Mouse (Mus musculus) inflammation-experienced regulatory T-cells, adult 6 months (primary cell): ENCODE data around the gene Armh1. TPM values are rescaled to one million over a fixed set of nuclear protein-coding genes. Genes with fewer than 3 reads are reported as not detected.
A peak's percentile ranks its signal among the peaks of the same experiment; 100 is the strongest.
"Not testable (repeated sequence)": the region's sequence is repeated elsewhere in the genome, so short reads cannot be mapped to it uniquely, and the experiment has no call there.

ENCODE experiments used
- ATAC-seq: one replicate; pipeline ENCODE4 v1.8.0; 2017
- polyA plus RNA-seq, 3 experiments: library from polyadenylated mRNA; unstranded; fragments of 100-300 nt; shearing (Covaris generic); gene quantifications; one replicate each; pipeline ENCODE4 v1.2.1; 2017

Armh1 gene
- polyA plus RNA-seq, 3 experiments from 2014 or later = not detected

DNA sequence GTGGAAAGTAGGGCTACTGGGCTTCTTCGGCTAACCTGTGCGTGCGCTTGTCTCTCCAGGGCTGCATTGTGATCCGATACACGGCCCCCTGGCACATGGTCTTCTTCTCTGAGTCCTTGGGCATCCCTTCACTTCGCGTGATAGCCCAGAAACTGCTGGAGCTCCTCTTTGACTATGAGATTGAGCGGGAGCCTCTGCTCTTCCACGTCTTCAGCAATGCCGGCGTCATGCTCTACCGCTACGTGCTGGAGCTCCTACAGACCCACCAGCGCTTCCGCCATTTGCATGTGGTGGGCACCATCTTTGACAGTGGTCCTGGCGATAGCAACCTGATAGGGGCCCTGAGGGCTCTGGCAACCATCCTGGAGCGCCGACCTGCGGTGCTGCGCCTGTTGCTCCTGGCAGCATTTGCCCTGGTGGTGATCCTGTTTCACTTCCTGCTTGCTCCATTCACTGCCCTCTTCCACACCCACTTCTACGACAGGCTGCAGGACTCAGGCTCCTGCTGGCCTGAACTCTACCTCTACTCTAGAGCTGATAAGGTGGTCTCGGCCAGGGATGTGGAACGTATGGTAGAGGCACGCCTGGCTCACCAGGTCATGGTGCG lies 16.0 kb upstream of the Armh1 start:
- ATAC-seq = no peak

DNA sequence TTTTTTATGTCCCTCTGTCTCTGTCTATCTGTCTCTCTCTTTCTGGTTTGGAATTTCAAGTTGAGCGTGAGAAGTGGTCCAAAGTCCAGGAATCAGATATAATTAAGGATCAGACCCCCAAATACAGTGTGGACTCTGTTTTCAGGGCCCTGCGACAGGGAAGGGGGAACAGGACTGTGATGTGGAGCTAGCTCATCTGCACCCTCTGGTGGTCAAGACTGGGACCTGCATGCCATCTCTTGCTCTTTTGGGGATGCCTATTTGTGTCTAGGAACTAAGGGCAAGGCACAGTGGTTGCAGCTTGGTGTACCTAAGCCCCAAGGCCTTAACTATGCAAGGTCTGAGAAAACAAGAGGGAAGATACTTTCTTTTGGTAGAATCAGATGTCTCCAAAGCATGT lies 15.4 kb upstream of the Armh1 start:
- ATAC-seq = peak; percentile 71

DNA sequence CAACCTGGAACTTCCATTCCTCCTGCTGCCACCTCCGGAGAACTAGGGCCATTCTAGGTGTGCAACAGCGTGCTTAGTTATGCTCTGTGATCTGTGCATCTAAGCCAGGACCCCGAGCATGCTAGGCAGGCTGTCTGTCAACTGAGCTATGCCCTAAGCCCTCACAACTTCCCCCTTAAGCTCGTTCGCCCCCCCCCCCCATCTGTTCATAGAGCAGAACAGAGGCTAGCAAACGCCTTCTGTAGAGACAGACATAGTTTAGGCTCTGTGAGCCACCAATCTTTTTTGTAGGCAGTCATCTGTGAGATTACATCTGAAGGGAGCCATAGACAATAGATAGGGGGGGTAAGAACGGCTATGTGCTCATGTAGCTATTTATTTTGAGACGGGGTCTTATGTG lies 11.1 kb upstream of the Armh1 start:
- ATAC-seq = no peak

DNA sequence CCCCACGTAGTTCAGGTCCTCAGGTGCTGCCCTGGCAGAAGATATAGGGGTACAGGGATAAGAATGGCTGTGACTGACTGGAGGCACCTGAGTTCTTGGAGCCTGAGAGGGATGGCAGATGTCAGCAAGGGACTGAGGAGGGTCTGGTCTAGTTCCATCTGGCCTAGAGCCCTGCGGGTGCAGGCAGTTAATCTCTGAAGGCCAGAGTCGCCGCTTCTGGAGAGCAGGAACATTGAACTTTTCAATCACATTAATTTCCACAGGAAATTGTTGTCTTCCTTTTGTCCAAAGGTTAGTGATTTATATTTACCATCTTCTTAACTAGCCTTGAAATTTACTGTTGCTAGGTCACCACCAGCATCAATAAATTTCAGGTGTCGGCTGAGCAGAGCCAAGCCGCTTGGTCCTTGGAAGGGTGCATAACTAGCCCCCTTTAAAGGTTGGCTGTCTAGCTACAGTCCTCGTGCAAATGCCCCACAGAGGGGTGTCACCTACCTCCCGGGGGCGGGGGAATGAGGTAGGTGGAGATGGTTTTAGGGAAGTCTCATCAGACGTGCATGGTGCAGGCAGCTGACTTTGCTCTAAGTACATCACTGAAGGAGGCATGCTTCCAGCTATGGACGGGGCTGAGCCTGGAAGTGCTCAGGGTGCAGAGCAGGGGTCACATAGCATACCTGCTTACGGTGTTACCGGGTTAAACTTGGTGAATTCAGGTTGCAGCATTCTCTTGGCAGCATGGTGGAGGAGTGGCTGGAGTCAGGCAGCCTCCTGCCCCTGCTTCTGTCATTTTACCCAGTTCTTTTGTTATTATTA lies 10.4 kb upstream of the Armh1 start:
- ATAC-seq = no peak

DNA sequence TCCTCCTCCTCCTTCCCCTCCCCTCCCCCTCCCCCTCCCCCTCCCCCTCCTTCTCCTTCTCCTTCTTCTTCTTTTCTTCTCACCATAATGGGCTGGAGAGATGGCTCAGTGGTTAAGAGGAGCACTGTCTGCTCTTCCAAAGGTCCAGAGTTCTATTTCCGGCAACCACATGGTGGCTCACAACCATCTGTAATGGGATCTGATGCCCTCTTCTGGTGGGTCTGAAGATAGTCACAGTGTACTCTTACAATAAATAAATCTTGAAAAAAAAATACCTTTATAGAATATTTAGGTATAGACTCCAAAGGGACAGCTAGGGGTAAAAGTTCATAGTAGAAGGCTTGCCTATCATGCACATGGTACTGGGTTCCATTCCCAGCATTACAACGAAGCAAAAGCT lies 9.3 kb upstream of the Armh1 start:
- ATAC-seq = no peak

DNA sequence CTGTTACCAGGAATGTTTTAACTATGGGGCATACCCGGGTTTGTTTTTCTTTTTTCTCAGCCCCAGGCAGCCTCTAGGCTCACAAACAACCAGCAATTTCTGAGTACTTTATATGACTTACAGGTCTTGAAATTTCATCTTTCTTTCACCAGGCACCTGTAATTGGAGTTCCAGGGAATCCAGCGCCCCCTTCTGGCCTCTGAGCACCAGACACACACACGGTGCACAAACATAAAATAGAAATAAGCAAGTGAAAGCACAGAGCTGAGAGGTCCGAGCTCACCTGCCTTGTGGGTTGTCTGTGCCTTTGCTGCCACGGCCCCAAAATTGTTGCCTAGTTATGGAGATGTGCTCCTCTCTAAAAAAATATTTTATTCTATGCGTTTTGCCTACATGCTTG lies 8.0 kb upstream of the Armh1 start:
- not testable (repeated sequence) for ATAC-seq

DNA sequence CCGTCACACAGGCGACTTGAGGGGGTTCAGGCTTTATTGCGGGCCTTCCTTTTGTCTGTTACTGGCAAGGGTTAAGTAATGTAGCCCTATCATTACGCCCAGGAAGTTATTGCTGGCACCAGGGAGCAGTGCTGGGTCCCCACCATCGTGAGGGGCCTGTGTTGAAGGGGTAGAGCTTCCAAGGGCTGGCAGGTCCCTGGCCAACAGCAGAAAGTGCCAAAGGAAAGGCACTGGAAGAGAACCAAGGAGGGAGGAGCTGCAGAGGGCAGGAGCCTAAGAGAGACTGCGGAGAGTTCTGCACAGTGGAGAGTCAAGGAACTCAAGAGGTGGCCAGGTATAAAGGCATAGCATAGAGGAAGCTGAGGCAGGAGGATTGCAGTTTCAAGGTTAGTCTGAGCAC lies 2.7 kb upstream of the Armh1 start:
- ATAC-seq = no peak

DNA sequence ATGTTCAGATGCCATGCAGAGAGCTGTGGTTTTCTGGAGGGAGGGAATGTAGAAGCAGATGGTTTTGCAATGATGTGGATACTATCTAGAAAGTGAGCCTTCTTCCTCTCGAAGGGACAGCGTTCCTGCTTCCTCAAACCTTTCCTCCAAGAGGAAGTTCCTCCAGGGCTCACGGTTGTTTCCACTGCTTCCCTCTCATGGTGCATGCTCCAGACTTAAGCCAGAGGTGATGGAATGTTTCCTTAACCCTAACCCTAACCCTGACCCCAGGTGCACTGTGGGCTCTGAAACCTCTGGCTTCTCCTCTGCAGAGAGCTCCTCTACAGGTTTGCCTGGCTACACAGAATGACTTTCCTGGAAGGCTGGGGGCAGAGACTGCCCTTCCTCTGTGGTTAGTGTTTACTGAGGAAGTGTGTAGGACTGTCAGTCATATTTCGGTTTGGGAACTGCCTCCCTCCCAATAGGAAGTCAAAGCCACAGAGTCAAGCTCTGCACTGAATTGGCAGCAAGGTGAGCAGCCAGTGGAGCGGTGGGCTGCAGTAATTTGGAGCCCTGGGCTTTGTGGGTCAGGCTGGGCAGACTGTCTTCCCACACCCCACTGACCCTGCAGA lies 2.2 kb upstream of the Armh1 start:
- ATAC-seq = no peak

DNA sequence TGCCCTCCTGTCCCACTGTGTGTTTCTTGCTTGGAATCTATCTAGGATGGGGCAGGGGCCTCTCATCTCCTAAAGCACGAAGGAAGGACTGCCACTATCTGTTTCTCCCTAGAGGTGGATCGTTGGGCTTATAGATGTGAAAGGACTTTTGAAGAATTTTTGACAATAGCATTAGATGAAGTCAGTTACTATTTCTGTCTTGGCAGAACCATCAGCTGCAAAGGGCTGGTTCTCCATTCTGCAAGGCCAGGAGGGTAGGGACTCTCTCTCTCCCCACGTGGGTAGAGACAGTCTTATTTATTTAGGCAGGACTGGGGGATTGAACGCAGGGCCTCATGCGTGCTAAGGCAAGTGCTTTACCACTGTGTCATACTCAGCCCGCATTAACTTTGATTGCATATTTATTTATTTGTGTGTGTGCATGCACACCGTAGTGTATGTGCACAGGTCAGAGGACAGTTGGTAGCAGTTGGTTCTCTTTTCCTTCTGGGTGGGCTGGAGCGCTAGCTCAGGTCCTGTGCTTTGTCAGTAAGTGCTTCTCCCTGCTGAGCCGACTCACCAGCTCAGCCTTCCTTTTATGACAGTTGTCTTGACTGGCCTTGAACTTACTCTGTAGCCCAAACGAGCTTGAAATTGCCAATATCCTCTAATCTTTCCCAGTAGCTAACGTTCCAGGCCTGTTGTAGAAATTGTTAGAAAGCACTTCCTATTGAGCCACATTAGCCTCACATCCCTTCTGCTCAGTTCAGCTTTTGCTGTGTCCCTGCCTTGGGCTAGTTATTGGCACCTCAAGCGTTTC lies 1.5 kb upstream of the Armh1 start:
- no peak for ATAC-seq

DNA sequence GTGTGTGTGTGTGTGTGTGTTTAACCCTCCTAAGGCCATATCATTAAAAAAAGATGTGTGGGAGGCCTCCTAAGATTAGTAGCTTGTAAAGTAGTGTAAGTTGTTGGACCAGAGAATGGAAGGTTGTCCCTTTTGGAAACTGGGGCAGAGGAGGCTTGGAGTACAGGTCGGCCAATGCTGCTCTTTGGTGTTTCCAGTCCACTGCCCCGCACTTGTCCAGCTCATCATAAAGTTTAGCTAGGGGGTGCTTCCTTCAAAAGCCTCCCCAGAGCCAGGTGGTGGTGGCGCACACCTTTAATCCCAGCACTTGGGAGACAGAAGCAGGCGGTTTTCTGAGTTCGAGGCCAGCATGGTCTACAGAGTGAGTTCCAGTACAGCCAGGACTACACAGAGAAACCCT lies 830 bp upstream of the Armh1 start:
- ATAC-seq = no peak

DNA sequence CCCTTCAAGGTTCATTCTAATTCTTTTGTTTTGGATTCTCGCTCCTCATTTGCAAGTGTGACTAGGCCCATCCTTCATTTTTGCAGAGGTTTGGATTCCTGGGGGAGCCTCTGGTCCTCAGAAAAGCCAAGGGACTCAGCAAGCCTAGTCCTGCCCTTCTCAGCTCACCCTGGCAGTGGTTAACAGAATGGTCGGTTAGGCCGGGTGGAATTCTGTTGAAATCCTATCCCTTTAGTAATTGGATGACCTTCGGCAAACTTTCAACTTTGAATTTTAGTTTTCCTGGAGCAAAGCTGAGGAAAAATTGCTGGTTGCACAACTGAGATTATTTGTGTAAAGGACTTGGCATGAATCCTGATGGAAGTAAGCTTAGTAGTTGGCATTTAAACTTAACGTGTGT lies 426 bp upstream of the Armh1 start:
- ATAC-seq = no peak

DNA sequence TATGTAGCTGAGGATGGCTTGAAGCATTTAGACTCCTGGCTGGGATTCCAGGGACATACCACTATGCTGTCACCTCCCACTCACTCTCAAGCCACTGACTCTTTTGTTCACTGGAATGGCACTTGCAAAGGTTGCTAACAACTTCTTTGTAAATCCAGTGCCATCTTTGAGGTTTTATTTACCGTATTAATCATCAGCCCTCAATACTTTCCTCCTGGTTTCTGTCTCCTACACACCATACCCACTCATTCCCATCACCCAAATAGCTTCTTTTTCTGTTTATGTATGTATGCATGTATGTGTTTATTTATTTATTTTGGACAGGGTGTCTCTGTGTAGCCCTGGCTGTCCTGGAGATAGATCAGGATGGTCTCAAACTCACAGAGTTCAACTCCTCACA lies 943 bp downstream of the Armh1 start:
- ATAC-seq = no peak

DNA sequence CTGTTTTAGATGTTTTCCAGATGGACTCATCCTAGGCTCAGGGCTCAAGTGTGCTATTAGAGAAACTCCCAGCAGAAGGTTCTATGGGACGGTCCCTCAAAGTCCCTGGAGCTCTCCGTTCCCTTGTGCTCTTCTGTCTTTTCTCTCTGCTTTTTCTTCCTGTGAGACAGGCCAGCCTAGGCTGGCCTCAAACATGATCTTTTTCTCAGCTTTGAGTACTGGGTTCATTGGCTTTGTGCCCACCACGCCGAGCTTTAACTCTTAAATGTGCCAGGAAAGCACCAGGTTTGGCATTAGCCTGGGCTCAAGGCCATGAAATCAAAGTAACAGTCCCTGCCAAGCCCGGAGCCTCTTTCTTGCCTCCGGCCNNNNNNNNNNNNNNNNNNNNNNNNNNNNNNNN lies 11.1 kb downstream of the Armh1 start:
- no peak for ATAC-seq

DNA sequence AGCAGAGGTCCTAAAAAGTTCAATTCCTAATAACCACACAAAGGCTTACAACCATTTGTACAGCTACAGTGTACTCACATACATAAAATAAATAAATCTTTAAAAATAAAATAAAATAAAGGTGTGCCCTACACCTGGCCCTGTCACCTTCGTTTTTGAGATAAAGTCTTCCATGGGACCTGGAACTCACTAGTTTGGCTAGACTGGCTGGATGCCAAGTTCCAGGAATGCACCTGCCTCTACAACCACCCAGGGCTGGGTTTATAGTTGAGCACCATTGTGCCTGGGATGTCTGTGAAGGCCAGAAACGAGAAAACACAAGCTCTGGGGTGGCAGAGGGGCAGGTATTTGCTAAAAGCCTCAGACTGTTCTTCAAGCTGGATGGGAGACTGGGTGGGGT lies 12.8 kb downstream of the Armh1 start:
- no peak for ATAC-seq

DNA sequence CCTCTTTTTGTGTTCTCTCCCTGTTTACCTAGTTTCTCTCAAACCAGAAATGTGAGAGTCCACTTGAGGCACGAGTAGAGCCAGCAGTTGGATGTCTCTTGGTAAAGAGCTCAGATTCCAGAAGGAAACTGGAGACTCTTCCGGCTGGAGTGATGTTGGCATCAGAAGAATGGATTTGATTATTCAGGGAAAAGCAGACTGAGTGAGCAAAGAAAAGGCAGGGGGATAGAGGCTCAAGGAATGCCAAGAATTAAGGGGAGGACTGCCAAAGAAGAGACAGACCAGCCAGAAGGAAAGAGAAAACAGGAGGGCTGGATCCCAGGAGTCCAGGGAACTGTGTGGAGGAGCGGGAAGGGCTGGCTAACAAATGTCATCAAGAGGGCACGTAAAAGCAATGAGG lies 16.1 kb downstream of the Armh1 start:
- ATAC-seq = no peak

DNA sequence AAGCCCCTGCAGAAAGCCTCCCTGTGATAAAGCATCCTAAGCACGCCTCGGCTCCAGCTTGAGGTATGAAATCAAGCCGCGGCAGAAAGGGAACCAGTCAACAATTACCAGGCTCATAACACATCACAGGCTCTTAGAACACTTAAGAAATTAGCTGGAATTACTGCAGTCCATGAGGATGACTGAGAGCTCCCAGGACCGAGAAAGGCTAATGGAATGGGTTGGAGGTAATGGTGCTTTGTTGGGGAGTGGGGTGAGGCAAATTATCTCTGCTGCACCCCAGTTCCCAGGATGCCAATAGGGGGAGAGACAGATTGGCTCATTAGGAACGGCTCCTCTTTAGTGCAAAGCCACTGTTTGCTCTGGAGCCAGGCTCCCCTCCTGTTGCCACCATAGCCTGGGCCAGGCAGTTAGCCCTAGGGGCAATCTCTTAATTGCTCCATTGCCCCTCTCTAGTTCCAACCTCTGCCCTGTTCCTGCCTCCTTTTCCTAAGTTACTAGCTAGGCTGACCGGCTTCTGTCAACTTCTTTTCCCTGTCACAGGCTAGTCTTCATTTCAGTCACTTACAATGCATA lies 17.7 kb downstream of the Armh1 start:
- ATAC-seq = no peak

DNA sequence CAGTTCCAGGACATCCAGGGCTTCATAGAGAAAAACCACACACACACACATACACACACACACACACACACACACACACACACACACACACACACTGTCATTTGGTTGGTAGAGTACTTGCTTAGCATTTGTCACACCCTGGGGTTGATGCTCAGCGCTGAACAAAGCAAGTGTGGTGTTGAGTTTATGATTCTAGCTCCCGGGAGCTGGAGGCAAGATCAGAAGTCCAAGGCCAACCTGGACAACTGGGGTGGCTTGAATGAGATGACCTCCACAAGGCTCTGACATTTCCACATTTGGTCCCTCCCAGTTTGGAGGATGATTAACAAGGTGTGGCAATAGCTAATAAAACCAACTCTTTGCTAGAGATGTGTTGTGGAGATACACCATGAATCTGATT lies 20.7 kb downstream of the Armh1 start:
- no peak for ATAC-seq

DNA sequence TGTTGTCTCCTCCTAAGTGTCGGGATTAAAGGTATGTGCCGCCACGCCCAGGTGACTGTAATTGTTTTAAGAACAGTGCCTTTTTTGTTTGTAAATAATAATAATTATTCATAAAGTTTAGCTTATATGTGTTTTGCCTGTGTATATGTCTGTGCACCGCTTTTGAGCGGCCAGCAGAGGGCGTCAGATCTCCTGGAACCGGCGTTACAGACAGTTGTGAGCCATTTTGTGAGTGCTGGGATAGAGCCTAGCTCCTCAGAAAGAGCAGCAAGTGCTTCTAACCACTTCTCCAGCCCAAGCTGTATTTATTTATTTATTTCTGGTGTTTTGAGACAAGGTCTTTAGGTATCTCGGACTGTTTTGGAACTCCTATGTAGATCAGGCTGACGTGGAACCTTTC lies 21.6 kb downstream of the Armh1 start:
- no peak for ATAC-seq

DNA sequence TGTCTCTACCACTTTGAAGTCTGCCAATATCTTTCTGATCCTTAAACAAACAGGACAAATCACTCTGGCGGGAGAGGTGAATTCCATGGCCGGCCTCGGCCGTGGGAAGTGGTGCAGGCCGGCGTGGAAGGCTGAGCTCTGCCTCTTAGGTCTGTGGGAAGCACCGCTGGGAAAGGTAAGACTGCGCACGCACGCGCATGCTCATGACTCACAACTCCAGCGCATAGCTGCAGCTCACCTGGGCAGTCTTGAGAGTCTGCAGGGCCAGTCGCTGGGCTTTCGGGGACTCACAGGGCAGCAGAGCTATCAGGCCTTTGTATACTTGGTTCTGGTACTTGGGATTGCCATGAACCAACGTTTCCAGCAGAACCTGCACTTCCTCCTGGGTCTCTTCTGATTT lies 22.3 kb downstream of the Armh1 start:
- no peak for ATAC-seq

DNA sequence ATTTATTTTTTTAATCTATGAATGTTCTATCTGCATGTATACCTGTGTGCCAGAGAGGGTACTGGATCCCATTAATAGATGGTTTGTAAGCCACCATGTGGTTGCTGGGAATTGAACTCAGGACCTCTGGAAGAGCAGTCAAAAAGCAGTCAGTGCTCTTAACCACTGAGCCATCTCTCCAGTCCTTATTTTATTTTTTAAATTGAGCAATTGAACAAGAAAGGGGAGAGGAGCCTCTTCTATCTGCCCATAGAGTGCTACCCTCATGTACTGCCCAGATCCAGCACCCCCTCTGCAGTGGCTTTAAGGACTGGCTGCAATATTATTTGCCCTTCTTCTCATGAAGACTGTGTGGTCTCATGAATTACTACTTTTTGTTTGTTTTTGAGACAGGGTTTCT lies 26.7 kb downstream of the Armh1 start:
- ATAC-seq = no peak

DNA sequence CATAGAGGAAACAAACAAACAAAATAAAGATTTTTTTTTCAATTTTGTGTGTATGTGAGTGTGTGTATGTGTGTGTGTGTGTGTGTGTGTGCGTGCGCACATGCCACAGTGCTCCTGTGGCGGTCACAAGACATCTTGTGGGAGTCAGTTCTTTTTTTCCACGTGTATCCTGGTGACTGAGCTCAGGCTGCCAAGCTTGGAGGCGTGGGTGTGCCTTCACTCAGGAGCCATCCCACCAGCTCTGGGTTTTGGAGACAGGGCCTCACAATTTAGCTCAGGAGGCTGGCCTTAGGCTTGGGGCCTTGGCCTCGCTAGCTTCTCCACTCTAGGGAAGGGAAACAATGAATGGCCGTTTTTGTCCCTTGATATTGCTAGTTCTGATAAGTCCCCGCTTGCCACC lies 27.8 kb downstream of the Armh1 start:
- no peak for ATAC-seq

DNA sequence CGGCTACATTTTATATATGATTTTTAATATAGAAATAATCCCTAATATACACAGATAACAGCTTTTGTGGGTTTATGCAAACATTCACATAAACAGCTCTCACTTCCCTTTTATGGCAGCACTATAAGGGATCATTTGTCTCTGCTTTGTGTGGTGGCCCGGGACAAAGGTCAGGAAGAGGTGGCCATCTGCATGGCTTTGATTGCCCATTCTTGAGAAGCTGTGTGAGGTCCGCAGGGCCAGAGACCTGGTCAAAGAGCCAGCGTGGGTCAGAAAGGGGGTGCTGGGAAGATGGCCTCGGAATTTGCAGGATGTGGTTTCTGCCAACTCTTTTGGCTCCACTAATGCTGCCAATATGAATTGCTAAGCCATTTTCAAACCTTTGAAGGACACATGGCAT lies 28.9 kb downstream of the Armh1 start:
- no peak for ATAC-seq

DNA sequence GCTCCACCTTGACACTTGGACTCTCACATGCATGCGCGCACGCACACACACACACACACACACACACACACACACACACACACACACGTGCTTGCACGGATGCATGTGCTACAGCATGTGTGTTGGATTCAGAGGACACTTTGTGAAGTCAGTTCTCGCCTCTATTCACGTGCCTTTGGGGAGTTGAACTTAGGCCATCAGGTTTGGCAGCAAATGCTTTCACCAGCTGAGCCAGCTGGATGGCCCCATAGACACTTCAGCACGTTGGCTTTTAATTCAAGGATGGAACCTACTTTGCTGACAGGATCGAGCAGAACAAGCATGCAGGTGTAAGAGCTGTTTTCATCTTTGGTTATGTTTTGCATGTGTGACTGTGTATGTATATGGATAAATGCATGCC lies 30.1 kb downstream of the Armh1 start:
- no peak for ATAC-seq
